Mouse (Mus musculus) embryonic fibroblast, embryonic 13.5 days (primary cell): ENCODE results near the gene Anp32a. TPM values are rescaled to one million over a fixed set of nuclear protein-coding genes. Genes with fewer than 3 reads are reported as not detected.
A peak's percentile ranks its signal among the peaks of the same experiment; 100 is the strongest.

ENCODE experiments used
- H3K27ac ChIP-seq: 2 replicates; pipeline ENCODE4 v1.5.1; 2012; ENCODE audit warnings: low read length, control low read depth, inconsistent platforms; ENCODE audit not compliant: insufficient read depth
- H3K4me1 ChIP-seq: 2 replicates; pipeline ENCODE4 v1.6.1; 2011; ENCODE audit warnings: low read length; ENCODE audit not compliant: control insufficient read depth, insufficient read depth
- H3K4me3 ChIP-seq: 2 replicates; pipeline ENCODE4 v1.5.1; 2011; ENCODE audit warnings: mild to moderate bottlenecking, control low read depth, low read length; ENCODE audit not compliant: insufficient read depth
- CTCF ChIP-seq: IDR thresholded peaks from 2 replicates; pipeline ENCODE4 v1.5.1; 2011; ENCODE audit warnings: mild to moderate bottlenecking, control low read depth, low read length, moderate library complexity, borderline replicate concordance; ENCODE audit not compliant: insufficient read depth
- POLR2A ChIP-seq: IDR thresholded peaks from 2 replicates; pipeline ENCODE4 v1.6.1; 2011; ENCODE audit warnings: low read depth, mild to moderate bottlenecking, control low read depth, low read length, moderate library complexity
- polyA plus RNA-seq: library from polyadenylated mRNA; stranded (reverse); fragments of >200 nt; gene quantifications from 2 replicates; pipeline ENCODE4 v1.2.4, GENCODE M21; 2011; ENCODE audit warnings: low read depth; ENCODE audit not compliant: missing spikeins, insufficient read length

The Anp32a gene
- polyA plus RNA-seq, 1 experiment: 487 TPM

DNA sequence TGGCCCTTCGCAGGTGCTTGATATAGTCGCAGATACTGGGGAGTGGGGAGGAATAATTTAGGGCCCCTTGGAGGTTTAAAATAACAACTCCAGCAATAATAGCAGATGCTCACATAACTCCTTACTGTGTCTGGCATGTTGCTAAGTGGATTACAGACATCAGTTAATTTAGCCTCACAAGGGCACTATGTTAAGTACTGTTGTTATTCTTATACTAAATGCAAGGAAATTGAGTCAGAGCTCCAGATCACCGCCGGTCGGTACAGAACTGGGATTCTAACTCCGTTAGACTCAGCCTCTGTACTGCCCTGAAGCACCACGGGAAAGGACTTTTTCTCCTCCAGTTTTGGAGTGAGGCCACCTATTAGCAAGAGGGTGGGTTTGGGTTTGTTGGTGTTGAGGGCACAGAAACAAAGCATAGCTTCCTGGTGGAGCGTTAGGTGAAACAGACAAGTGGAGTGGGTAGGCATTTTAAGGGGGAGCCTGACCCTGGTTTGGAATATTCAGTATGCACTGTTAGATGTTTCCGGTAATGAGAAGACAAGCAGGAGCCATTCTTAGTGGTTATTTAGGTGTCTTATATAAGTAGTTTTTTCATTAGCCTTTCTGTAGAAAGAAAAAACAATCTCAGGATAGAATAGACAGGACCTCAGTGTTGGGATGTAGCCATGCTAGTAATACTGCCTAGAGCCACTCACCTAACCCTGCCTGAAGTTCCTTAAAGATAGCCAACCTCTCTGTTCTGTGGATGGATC is 4.7 kb downstream of the Anp32a start:
- TF ChIP-seq CTCF (no peak), POLR2A (no peak)
- no peak overlapping the region for H3K27ac ChIP-seq
- H3K4me3 ChIP-seq: 0 out of 2 replicates have a peak overlapping the region, but pooled peaks have one; percentile 5
- H3K4me1 ChIP-seq: no peaks in the 10 kb centered on the region

DNA sequence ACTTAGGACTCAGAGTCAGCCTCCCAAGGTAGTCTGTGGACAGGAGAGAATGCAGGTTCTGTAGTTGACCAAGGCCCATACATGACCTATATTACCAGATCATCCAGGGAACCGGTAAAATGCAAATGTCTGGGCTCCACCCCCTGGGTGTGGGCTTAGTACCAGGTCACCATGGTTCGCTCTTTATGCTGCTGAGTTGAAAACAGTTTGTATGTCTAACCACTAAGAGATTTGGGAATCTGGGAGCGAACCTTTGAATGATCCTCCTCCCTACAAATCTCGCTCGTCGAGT is 5.2 kb downstream of the Anp32a start:
- no peak for TF ChIP-seq POLR2A
- no peak for TF ChIP-seq CTCF
- no peaks in the 10 kb centered on the region for H3K4me1 ChIP-seq
- no peak overlapping the region for H3K27ac ChIP-seq
- H3K4me3 ChIP-seq: no peak overlapping the region

- no peak overlapping the region for H3K27ac ChIP-seq
- TF ChIP-seq CTCF (no peak), POLR2A (no peak)
- no peaks in the 10 kb centered on the region for H3K4me1 ChIP-seq
- no peak overlapping the region for H3K4me3 ChIP-seq
Measured at GRCm38 (mm10) chr9:62347201-62347600, 6.1 kb downstream of the Anp32a start.

GRCm38 (mm10) chr9:62348050-62348449 is 7.0 kb downstream of the Anp32a start:
- Histone ChIP-seq H3K4me1 (no peaks in the 10 kb centered on the region), H3K27ac (no peak overlapping the region), H3K4me3 (no peak overlapping the region)
- no peak for TF ChIP-seq CTCF
- TF ChIP-seq POLR2A: no peak

GRCm38 (mm10) chr9:62348467-62348985 is 7.4 kb downstream of the Anp32a start:
- TF ChIP-seq CTCF: no peak
- no peak for TF ChIP-seq POLR2A
- Histone ChIP-seq H3K4me1 (0 out of 2 replicates have a peak, but pooled peaks cover 1% of the 10 kb centered on the region), H3K4me3 (no peak overlapping the region), H3K27ac (no peak overlapping the region)

- TF ChIP-seq POLR2A: no peak
- no peak for TF ChIP-seq CTCF
- H3K4me3 ChIP-seq: no peak overlapping the region
- no peak overlapping the region for H3K27ac ChIP-seq
- H3K4me1 ChIP-seq: 0 out of 2 replicates have a peak, but pooled peaks cover 7% of the 10 kb centered on the region
Measured at GRCm38 (mm10) chr9:62349250-62349649, 8.2 kb downstream of the Anp32a start.

GRCm38 (mm10) chr9:62350721-62351120 is 9.6 kb downstream of the Anp32a start:
- 0 out of 2 replicates have a peak, but pooled peaks cover 7% of the 10 kb centered on the region for H3K4me1 ChIP-seq
- no peak overlapping the region for H3K4me3 ChIP-seq
- H3K27ac ChIP-seq: no peak overlapping the region
- TF ChIP-seq POLR2A (no peak), CTCF (no peak)

- H3K4me1 ChIP-seq: 0 out of 2 replicates have a peak, but pooled peaks cover 7% of the 10 kb centered on the region
- TF ChIP-seq POLR2A (no peak), CTCF (no peak)
- no peak overlapping the region for H3K4me3 ChIP-seq
- H3K27ac ChIP-seq: no peak overlapping the region
Measured at GRCm38 (mm10) chr9:62351200-62351599, 10.1 kb downstream of the Anp32a start.

DNA sequence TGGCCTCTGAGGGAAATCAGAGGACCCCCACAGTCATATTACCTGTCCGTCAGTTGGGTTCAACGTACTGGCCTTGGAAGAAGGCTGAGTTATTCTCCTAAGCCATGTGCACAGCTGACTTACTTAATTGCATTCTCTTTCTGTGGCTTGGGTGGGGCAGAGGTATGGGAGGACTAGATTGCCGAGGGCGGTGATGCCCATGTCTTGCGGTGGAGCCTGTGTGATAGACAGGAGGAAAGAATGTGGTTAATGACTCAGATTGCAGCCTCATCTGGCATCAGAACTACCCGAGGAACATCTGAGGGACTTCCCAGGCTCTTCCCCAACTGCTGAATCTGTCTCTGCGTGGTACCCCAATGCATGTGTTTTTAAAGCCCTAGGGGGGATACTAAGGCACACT is 12.7 kb downstream of the Anp32a start:
- TF ChIP-seq POLR2A (no peak), CTCF (no peak)
- Histone ChIP-seq H3K4me1 (0 out of 2 replicates have a peak, but pooled peaks cover 7% of the 10 kb centered on the region), H3K27ac (no peak overlapping the region), H3K4me3 (no peak overlapping the region)

DNA sequence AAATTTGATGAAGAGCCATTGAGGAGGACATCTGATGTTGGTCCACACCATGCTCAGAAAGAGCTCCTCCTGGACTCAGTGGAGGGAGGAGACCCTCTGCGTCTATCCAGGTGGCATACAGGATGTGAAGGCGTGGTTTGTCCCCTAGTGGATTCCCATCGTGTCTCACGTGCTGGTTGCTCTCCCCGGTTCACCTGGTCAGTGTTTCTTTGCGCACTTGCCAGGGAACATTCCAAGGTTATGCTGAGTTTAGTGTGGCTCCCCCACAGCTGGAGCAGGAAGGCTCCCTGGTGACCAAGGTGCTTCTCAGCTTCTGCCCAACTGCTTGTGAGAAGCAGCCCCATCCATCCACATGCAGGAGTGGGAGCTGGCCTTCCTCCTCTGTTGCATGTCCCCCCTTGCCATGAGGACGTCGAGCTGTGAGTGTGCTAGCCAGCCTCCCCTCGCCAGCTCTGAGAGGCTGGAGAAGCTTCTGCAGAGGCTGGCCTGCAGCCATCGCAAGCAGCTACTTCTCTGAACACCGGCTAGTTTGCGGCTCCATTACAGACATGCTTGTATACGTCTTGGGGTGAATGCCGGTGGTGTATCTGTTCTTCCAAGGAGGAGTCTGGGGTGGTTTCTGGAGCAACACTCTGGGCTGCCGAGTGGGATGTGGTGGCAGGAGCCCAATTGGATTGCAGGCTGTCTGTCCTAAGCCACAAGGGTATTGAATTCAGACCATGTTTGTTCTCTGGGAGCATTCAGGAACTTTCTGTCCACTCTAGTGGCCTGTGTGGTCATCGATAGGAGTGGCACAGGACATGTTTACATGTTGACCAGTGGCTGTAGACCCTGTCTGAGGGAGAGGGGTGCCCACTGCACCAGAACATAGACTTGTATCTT is 14.0 kb downstream of the Anp32a start:
- Histone ChIP-seq H3K4me1 (0 out of 2 replicates have a peak, but pooled peaks cover 7% of the 10 kb centered on the region), H3K27ac (no peak overlapping the region), H3K4me3 (no peak overlapping the region)
- TF ChIP-seq POLR2A: no peak
- no peak for TF ChIP-seq CTCF
